Mouse (Mus musculus): ENCODE data around the gene Ctnnd2. TPM values are rescaled to one million over a fixed set of nuclear protein-coding genes. Genes with fewer than 3 reads are reported as not detected.

Ctnnd2 gene
- total and polyA plus RNA-seq, 2 experiments = 0.02 to 0.28 TPM

GRCm38 (mm10) chr15:30457541-30458250 is 285.3 kb downstream of the Ctnnd2 start:
- H3K36me3 ChIP-seq (ENCODE audit: control insufficient read depth, insufficient read depth, low read length) = no peaks in the 10 kb centered on the region
- no peak for TF ChIP-seq POLR2A (IDR thresholded peaks at IDR 0.05; ENCODE audit: extremely low read depth, insufficient read depth, low read length)
- TF ChIP-seq CTCF (IDR thresholded peaks at IDR 0.05; ENCODE audit: low read depth, low read length) = no peak
- no peak overlapping the region for H3K9ac ChIP-seq (ENCODE audit: low read depth, low read length)
- WGBS = 70% methylated on average over 12 of the region's 12 CpGs
- no peaks in the 10 kb centered on the region for H3K27me3 ChIP-seq (ENCODE audit: control insufficient read depth, insufficient read depth, low read length)
- H3K27ac ChIP-seq (replicated peaks; ENCODE audit: insufficient read depth, low read depth, low read length) = no peak overlapping the region
- H3K79me2 ChIP-seq (ENCODE audit: control insufficient read depth, insufficient read depth, low read length) = no peaks in the 10 kb centered on the region
- no peak for DNase-seq (ENCODE audit: extremely low read depth, low read depth, low spot score)
- H3K4me3 ChIP-seq (ENCODE audit: insufficient read depth, low read depth, low read length) = no peak overlapping the region
- H3K4me1 ChIP-seq (ENCODE audit: control insufficient read depth, insufficient read depth, low read length) = no peaks in the 10 kb centered on the region

GRCm38 (mm10) chr15:30458671-30459070 is 286.3 kb downstream of the Ctnnd2 start:
- no peaks in the 10 kb centered on the region for H3K27me3 ChIP-seq (ENCODE audit: control insufficient read depth, insufficient read depth, low read length)
- no peaks in the 10 kb centered on the region for H3K4me1 ChIP-seq (ENCODE audit: control insufficient read depth, insufficient read depth, low read length)
- TF ChIP-seq CTCF (IDR thresholded peaks at IDR 0.05; ENCODE audit: low read depth, low read length) (no peak), POLR2A (IDR thresholded peaks at IDR 0.05; ENCODE audit: extremely low read depth, insufficient read depth, low read length) (no peak)
- no peak for DNase-seq (ENCODE audit: extremely low read depth, low read depth, low spot score)
- no peak overlapping the region for H3K4me3 ChIP-seq (ENCODE audit: insufficient read depth, low read depth, low read length)
- H3K9ac ChIP-seq (ENCODE audit: low read depth, low read length) = no peak overlapping the region
- H3K79me2 ChIP-seq (ENCODE audit: control insufficient read depth, insufficient read depth, low read length) = no peaks in the 10 kb centered on the region
- 65% methylated on average over 5 of the region's 5 CpGs for WGBS
- no peak overlapping the region for H3K27ac ChIP-seq (replicated peaks; ENCODE audit: insufficient read depth, low read depth, low read length)
- H3K36me3 ChIP-seq (ENCODE audit: control insufficient read depth, insufficient read depth, low read length) = no peaks in the 10 kb centered on the region

GRCm38 (mm10) chr15:30460341-30461125 is 288.1 kb downstream of the Ctnnd2 start:
- TF ChIP-seq CTCF (IDR thresholded peaks at IDR 0.05; ENCODE audit: low read depth, low read length) = no peak
- TF ChIP-seq POLR2A (IDR thresholded peaks at IDR 0.05; ENCODE audit: extremely low read depth, insufficient read depth, low read length) = no peak
- Histone ChIP-seq H3K9ac (ENCODE audit: low read depth, low read length) (no peak overlapping the region), H3K79me2 (ENCODE audit: control insufficient read depth, insufficient read depth, low read length) (no peaks in the 10 kb centered on the region), H3K27ac (replicated peaks; ENCODE audit: insufficient read depth, low read depth, low read length) (no peak overlapping the region), H3K27me3 (ENCODE audit: control insufficient read depth, insufficient read depth, low read length) (no peaks in the 10 kb centered on the region), H3K4me1 (ENCODE audit: control insufficient read depth, insufficient read depth, low read length) (no peaks in the 10 kb centered on the region), H3K36me3 (ENCODE audit: control insufficient read depth, insufficient read depth, low read length) (no peaks in the 10 kb centered on the region), H3K4me3 (ENCODE audit: insufficient read depth, low read depth, low read length) (no peak overlapping the region)
- no peak for DNase-seq (ENCODE audit: extremely low read depth, low read depth, low spot score)
- 59% methylated on average over 9 of the region's 9 CpGs for WGBS

GRCm38 (mm10) chr15:30462804-30463423 is 290.5 kb downstream of the Ctnnd2 start:
- H3K4me1 ChIP-seq (ENCODE audit: control insufficient read depth, insufficient read depth, low read length) = no peaks in the 10 kb centered on the region
- no peaks in the 10 kb centered on the region for H3K36me3 ChIP-seq (ENCODE audit: control insufficient read depth, insufficient read depth, low read length)
- whole genome bisulfite sequencing = 68% methylated on average over 2 of the region's 2 CpGs
- H3K27me3 ChIP-seq (ENCODE audit: control insufficient read depth, insufficient read depth, low read length) = no peaks in the 10 kb centered on the region
- no peaks in the 10 kb centered on the region for H3K79me2 ChIP-seq (ENCODE audit: control insufficient read depth, insufficient read depth, low read length)
- TF ChIP-seq POLR2A (IDR thresholded peaks at IDR 0.05; ENCODE audit: extremely low read depth, insufficient read depth, low read length) (no peak), CTCF (IDR thresholded peaks at IDR 0.05; ENCODE audit: low read depth, low read length) (no peak)
- no peak overlapping the region for H3K27ac ChIP-seq (replicated peaks; ENCODE audit: insufficient read depth, low read depth, low read length)
- no peak overlapping the region for H3K4me3 ChIP-seq (ENCODE audit: insufficient read depth, low read depth, low read length)
- DNase-seq (ENCODE audit: extremely low read depth, low read depth, low spot score) = no peak
- no peak overlapping the region for H3K9ac ChIP-seq (ENCODE audit: low read depth, low read length)

- no peak overlapping the region for H3K27ac ChIP-seq (replicated peaks; ENCODE audit: insufficient read depth, low read depth, low read length)
- no peak for TF ChIP-seq CTCF (IDR thresholded peaks at IDR 0.05; ENCODE audit: low read depth, low read length)
- no peak for TF ChIP-seq POLR2A (IDR thresholded peaks at IDR 0.05; ENCODE audit: extremely low read depth, insufficient read depth, low read length)
- H3K9ac ChIP-seq (ENCODE audit: low read depth, low read length) = no peak overlapping the region
- H3K27me3 ChIP-seq (ENCODE audit: control insufficient read depth, insufficient read depth, low read length) = no peaks in the 10 kb centered on the region
- no peaks in the 10 kb centered on the region for H3K79me2 ChIP-seq (ENCODE audit: control insufficient read depth, insufficient read depth, low read length)
- no peaks in the 10 kb centered on the region for H3K36me3 ChIP-seq (ENCODE audit: control insufficient read depth, insufficient read depth, low read length)
- no peaks in the 10 kb centered on the region for H3K4me1 ChIP-seq (ENCODE audit: control insufficient read depth, insufficient read depth, low read length)
- H3K4me3 ChIP-seq (ENCODE audit: insufficient read depth, low read depth, low read length) = no peak overlapping the region
- WGBS = 84% methylated on average over 5 of the region's 5 CpGs
- no peak for DNase-seq (ENCODE audit: extremely low read depth, low read depth, low spot score)
These were observed 291.2 kb downstream of the Ctnnd2 start for GRCm38 (mm10) chr15:30463471-30464047.
